Mouse (Mus musculus) neutrophil, adult 83 days (primary cell): ENCODE measurements around the gene Olfr303. TPM values are rescaled to one million over a fixed set of nuclear protein-coding genes. Genes with fewer than 3 reads are reported as not detected.

Experiments used
- total RNA-seq, 2 experiments: library from RNA; stranded (reverse); gene quantifications; one replicate each; pipeline ENCODE4 v1.2.4; 2023

Gene Olfr303
- total RNA-seq, result not detected

DNA sequence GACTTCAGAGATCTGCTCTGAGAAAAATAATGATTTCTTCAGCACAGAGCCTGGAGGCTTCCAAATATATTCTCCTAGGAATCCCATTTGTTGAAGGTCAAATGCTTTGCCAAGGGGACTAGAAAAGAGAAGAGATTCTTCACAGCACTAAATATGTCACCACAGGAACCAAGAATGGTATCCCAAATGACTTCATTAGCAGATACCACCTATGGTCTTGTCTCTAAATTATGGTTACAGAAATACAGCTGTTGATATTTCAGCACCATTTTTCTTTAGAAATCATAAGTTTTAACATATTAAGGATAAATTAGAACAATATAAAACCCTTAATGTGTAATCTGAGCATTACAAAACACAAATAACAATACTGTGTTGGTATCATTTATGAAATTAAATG is at the start of gene Olfr303:
Gene Olfr303, minus strand, starts transcription at position 101 of the 400 bp plus-strand sequence.

DNA sequence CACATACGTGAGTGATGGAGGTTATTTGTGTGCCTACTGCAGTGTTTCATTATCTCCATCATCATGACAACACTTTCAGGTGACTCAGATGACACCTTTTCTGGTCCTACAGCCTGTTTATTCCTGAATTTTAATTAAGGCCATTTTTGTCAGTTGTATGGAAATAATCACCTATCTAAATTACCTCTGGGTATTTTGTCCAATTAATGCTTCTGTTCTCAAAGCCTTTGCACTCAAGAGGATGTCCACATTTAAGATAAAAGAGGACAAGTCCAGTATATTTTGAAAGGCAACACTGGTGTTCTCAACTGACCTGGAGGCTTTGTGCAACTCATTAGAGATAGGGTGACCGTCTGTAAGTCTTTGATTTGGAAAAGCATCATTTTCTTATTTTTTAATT is 6.0 kb upstream of the Olfr303 start, which contains the start of gene Olfr301:
Gene Olfr301, plus strand, starts transcription at position 301 of the 400 bp plus-strand sequence.

DNA sequence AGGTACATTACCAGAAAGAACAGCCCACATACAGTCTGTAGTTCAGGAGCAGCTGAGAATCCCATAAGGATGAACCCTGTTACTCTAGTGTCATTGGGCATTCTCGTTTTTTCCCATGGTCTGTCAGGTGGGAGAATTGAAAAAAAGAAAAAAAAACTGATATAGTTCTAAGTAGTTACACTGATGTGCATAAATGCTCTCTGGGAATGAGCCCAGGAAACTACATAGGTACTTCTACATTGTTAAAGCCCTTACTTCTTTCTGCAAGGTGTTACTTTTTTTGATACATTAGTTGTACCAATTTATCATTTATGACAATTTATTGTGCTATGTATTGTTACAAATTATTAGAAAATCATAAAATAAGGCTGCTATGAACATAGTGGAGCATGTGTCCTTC is 11.0 kb downstream of the Olfr303 start, which contains the start of gene Olfr304:
Gene Olfr304, minus strand, starts transcription at position 101 of the 400 bp plus-strand sequence.

DNA sequence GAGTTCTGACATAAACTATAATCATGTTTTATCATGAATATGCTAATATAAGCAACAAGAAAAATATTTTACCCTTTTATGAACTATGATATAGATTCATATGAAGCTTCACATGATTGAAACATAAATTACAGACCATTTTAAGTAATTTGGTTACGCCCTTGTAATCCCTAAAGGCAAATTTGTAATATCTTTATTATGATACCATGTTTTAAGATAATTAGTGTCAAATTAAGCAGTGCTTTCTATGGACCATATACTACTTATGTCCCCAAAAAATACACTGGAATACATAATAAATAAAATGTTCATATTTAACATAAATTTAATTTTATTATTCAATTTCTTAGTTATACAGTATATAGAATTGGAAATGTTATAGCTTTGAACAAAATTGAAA is 30.8 kb downstream of the Olfr303 start, which contains the start of gene Olfr305:
Gene Olfr305, minus strand, starts transcription at position 101 of the 400 bp plus-strand sequence.

Other genes starting within 250 kb of the Olfr303 start
- gene Vmn2r75, start 226.0 kb downstream of the Olfr303 start, total RNA-seq, result not detected
- gene Vmn2r76, start 151.5 kb downstream of the Olfr303 start, total RNA-seq, result not detected
- gene Olfr310, start 120.6 kb downstream of the Olfr303 start, total RNA-seq, result not detected
- not detected for gene Olfr309, start 84.1 kb downstream of the Olfr303 start, total RNA-seq
- gene Olfr308, start 72.2 kb downstream of the Olfr303 start, total RNA-seq, result not detected
- gene Olfr307, start 60.2 kb downstream of the Olfr303 start, total RNA-seq, result not detected
- gene Olfr305, start 30.9 kb downstream of the Olfr303 start, total RNA-seq, result not detected
- not detected for gene Olfr304, start 11.1 kb downstream of the Olfr303 start, total RNA-seq
- gene Olfr301, start 6.1 kb upstream of the Olfr303 start, total RNA-seq, result not detected
- not detected for gene Olfr299, start 62.1 kb upstream of the Olfr303 start, total RNA-seq
- not detected for gene Olfr298, start 94.7 kb upstream of the Olfr303 start, total RNA-seq
- not detected for gene Olfr297, start 122.2 kb upstream of the Olfr303 start, total RNA-seq
- gene Olfr295, start 186.1 kb upstream of the Olfr303 start, total RNA-seq, result not detected
- not detected for gene Olfr294, start 218.9 kb upstream of the Olfr303 start, total RNA-seq